Mouse (Mus musculus) activated CD4-positive, CD25-positive, alpha-beta regulatory T cell, adult 9 weeks (primary cell): ENCODE data around the gene Glp2r. TPM values are rescaled to one million over a fixed set of nuclear protein-coding genes. Genes with fewer than 3 reads are reported as not detected.

Experiments
- polyA plus RNA-seq: library from polyadenylated mRNA; unstranded; fragments of 100-300 nt; shearing (Covaris generic); gene quantifications from one replicate; pipeline ENCODE4 v1.2.1, GENCODE M21; 2017

Glp2r gene
- not detected for polyA plus RNA-seq

GRCm38 (mm10) chr11:67771053-67771452 lies at the start of gene Glp2r:
Gene Glp2r (minus strand): TSS chr11:67771153.

GRCm38 (mm10) chr11:67797931-67798330 lies 27.0 kb upstream of the Glp2r start, which contains the start of gene Dhrs7c:
Gene Dhrs7c (plus strand): TSS chr11:67798187.

GRCm38 (mm10) chr11:67774379-67774778 lies 3.4 kb upstream of the Glp2r start, which contains the start of gene Gsg1l2:
Gene Gsg1l2 (plus strand): TSS chr11:67774608.

GRCm38 (mm10) chr11:67694703-67695376 lies 76.1 kb downstream of the Glp2r start, which contains the start of gene Rcvrn:
Gene Rcvrn (plus strand): TSS chr11:67695326.

Other genes with a start within 250 kb of the Glp2r start
- gene Rcvrn, start 75.8 kb downstream of the Glp2r start, polyA plus RNA-seq: not detected
- gene Gsg1l2, start 3.5 kb upstream of the Glp2r start, polyA plus RNA-seq: not detected
- gene Dhrs7c, start 27.0 kb upstream of the Glp2r start, polyA plus RNA-seq: not detected
- not detected for gene Usp43, start 151.0 kb upstream of the Glp2r start, polyA plus RNA-seq
- gene Cfap52, start 194.5 kb upstream of the Glp2r start, polyA plus RNA-seq: not detected
- 93.8 TPM for gene Stx8, start 195.0 kb upstream of the Glp2r start, polyA plus RNA-seq